Mouse (Mus musculus): ENCODE results near the gene Olfr1062. TPM values are rescaled to one million over a fixed set of nuclear protein-coding genes. Genes with fewer than 3 reads are reported as not detected.

Olfr1062 gene
- polyA plus RNA-seq (2017; shearing (Covaris generic)): not detected

DNA sequence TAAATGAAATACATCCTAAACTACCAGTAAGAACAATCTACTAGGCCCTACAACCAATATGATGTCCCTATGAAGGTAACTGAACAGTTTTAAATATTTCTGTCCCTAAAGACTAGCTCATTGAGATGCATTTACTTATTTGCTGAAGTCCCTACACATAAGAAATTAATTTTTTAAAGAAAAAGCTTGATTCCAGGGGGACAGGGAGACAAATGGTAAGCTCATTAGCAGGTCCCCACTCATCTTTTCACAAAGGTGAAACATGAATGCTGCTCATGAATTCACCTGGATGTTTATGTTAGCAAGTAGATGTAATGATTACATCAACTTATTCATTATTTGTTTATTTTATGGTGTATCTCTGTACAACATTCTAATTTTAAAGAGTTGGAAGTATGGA, at the start of gene Olfr1062:
Olfr1062 (minus strand) TSS at position 101 of the 400 bp plus-strand sequence.

DNA sequence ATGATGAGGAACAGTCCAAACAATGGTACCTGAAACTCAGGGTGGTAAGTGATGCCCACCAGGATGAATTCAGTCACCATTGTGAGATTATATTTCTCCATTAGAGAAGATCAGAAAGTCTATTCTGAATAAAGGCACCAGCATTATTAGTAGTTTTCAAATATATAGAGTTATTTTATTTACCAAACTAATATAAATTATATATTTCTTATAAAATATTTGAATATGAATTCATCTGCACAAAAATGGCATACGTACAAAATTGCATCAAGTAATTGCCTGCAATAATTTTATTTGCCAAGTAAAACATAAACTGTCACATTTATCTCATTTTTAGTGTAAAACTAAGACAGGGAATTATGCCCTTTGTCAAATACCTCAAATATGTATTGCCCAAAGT, 29.6 kb upstream of the Olfr1062 start, which contains the start of gene Olfr1066:
Olfr1066 (minus strand) TSS at position 101 of the 400 bp plus-strand sequence.

DNA sequence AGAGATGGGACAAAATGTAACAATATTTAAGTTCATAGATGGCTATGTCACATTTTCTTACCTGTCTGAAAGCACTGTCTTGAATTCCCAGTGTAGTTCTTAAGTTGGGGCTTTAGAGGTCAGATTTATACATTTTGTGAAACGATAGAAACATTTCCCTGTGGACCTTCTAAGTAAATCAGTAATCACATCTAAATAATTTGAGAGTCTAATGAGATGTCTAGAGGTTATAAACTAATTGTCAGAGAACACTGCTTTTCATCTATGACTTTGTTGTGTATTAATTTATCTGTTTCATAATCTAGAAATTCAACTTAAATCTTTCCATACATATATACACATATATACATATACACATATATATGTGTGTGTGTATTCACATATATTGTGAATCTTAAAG, 23.9 kb upstream of the Olfr1062 start, which contains the start of gene Olfr1065:
Olfr1065 (minus strand) TSS at position 101 of the 400 bp plus-strand sequence.

DNA sequence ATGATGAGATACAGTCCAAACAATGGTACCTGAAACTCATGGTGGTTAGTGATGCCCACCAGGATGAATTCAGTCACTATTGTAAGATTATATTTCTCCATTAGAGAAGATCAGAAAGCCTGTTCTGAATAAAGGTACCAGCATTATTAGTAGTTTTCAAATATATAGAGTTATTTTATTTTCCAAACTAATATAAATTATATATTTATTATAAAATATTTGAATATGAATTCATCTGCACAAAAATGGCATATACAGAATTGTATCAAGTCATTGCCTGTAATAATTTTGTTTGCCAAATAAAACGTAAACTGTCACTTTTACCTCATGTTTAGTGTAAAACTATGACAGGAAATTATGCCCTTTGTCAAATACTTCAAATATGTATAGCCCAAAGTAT, 12.6 kb downstream of the Olfr1062 start, which contains the start of gene Olfr1061:
Olfr1061 (minus strand) TSS at position 101 of the 400 bp plus-strand sequence.

DNA sequence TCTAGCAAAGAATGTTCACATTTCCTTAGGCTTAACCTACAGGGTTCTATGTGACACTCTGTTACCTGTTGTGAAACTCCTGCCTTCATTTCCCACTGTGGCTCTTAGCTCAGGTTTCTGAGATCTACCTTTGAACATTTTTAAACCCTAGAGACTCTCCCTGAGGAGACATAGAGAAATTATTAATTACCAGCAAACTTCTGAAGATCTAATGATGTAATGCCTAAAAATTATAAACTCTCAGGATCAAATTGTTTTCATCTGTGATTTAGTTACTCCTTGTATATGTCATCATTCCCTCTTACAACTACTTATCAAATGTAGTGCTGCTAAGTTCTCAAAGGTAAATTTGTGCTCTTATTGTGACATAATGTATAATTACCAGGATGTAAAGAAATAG, 38.1 kb downstream of the Olfr1062 start, which contains the start of gene Olfr1058:
Olfr1058 (minus strand) TSS at position 101 of the 400 bp plus-strand sequence.

DNA sequence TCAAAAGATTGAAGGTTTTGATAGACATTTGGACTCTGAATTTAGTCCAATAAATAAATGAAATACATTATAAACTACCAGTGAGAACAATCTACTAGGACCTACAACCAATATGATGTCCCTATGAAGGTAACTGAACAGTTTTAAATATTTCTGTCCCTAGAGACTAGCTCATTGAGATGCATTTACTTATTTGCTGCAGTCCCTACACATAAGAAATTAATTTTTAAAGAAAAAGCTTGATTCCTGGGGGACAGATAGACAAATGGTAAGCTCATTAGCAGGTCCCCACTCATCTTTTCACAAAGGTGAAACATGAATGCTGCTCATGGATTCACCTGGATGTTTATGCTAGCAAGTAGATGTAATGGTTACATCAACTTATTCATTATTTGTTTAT, 48.3 kb downstream of the Olfr1062 start, which contains the start of gene Olfr1057:
Olfr1057 (minus strand) TSS at position 101 of the 400 bp plus-strand sequence.

Other genes starting within 250 kb of the Olfr1062 start
- gene Olfr1044, start 248.9 kb downstream of the Olfr1062 start, polyA plus RNA-seq (2017; shearing (Covaris generic)): not detected
- not detected for gene Olfr52, start 241.1 kb downstream of the Olfr1062 start, polyA plus RNA-seq (2017; shearing (Covaris generic))
- not detected for gene Olfr1045, start 223.7 kb downstream of the Olfr1062 start, polyA plus RNA-seq (2017; shearing (Covaris generic))
- gene Olfr1046, start 207.4 kb downstream of the Olfr1062 start, polyA plus RNA-seq (2017; shearing (Covaris generic)): not detected
- gene Olfr1047, start 195.3 kb downstream of the Olfr1062 start, polyA plus RNA-seq (2017; shearing (Covaris generic)): not detected
- gene Olfr1048, start 186.5 kb downstream of the Olfr1062 start, polyA plus RNA-seq (2017; shearing (Covaris generic)): not detected
- not detected for gene Olfr1049, start 168.4 kb downstream of the Olfr1062 start, polyA plus RNA-seq (2017; shearing (Covaris generic))
- not detected for gene Olfr1051, start 147.7 kb downstream of the Olfr1062 start, polyA plus RNA-seq (2017; shearing (Covaris generic))
- gene Olfr1052, start 134.3 kb downstream of the Olfr1062 start, polyA plus RNA-seq (2017; shearing (Covaris generic)): not detected
- not detected for gene Olfr1053, start 111.5 kb downstream of the Olfr1062 start, polyA plus RNA-seq (2017; shearing (Covaris generic))
- gene Olfr1054, start 91.3 kb downstream of the Olfr1062 start, polyA plus RNA-seq (2017; shearing (Covaris generic)): not detected
- not detected for gene Olfr1055, start 76.5 kb downstream of the Olfr1062 start, polyA plus RNA-seq (2017; shearing (Covaris generic))
- not detected for gene Olfr1056, start 64.3 kb downstream of the Olfr1062 start, polyA plus RNA-seq (2017; shearing (Covaris generic))
- not detected for gene Olfr1057, start 48.4 kb downstream of the Olfr1062 start, polyA plus RNA-seq (2017; shearing (Covaris generic))
- gene Olfr1058, start 38.2 kb downstream of the Olfr1062 start, polyA plus RNA-seq (2017; shearing (Covaris generic)): not detected
- gene Olfr1061, start 12.7 kb downstream of the Olfr1062 start, polyA plus RNA-seq (2017; shearing (Covaris generic)): not detected
- not detected for gene Olfr1065, start 23.8 kb upstream of the Olfr1062 start, polyA plus RNA-seq (2017; shearing (Covaris generic))
- not detected for gene Olfr1066, start 29.5 kb upstream of the Olfr1062 start, polyA plus RNA-seq (2017; shearing (Covaris generic))
- not detected for gene Olfr228, start 60.6 kb upstream of the Olfr1062 start, polyA plus RNA-seq (2017; shearing (Covaris generic))
- gene Olfr1076, start 81.7 kb upstream of the Olfr1062 start, polyA plus RNA-seq (2017; shearing (Covaris generic)): not detected
- gene Olfr1079, start 115.7 kb upstream of the Olfr1062 start, polyA plus RNA-seq (2017; shearing (Covaris generic)): not detected
- not detected for gene Olfr1080, start 131.5 kb upstream of the Olfr1062 start, polyA plus RNA-seq (2017; shearing (Covaris generic))
- not detected for gene Olfr1082, start 172.2 kb upstream of the Olfr1062 start, polyA plus RNA-seq (2017; shearing (Covaris generic))
- not detected for gene Olfr1084, start 213.0 kb upstream of the Olfr1062 start, polyA plus RNA-seq (2017; shearing (Covaris generic))
- gene Olfr1085, start 235.3 kb upstream of the Olfr1062 start, polyA plus RNA-seq (2017; shearing (Covaris generic)): not detected